Mouse (Mus musculus): ENCODE measurements around the gene Bpnt1. TPM values are rescaled to one million over a fixed set of nuclear protein-coding genes. Genes with fewer than 3 reads are reported as not detected.
A peak's percentile ranks its signal among the peaks of the same experiment; 100 is the strongest.

Gene Bpnt1
- polyA plus RNA-seq (2015; fragmentation: Nextera tagmentation; extraction: Ambion mirVana) = 25.1 and 31.6 TPM in 2 replicates

- Histone ChIP-seq H3K9me3 (replicated peaks) (no peaks in the 10 kb centered on the region), H3K4me1 (peaks cover 20% of the 10 kb centered on the region), H3K36me3 (peaks cover 2% of the 10 kb centered on the region; the same call in 1 of the 2 replicates), H3K9ac (peak within 1 kb of the TSS; percentile 65), H3K27ac (replicated peaks) (peak within 1 kb of the TSS; percentile 90), H3K4me2 (replicated peaks) (peak within 1 kb of the TSS; percentile 72), H3K4me3 (replicated peaks) (peak within 1 kb of the TSS; percentile 81), H3K27me3 (no peaks in the 10 kb centered on the region)
- ATAC-seq (ENCODE audit: insufficient number of reproducible peaks, low FRiP score, low TSS enrichment, low read depth) = peak; percentile 84
- WGBS = 0% methylated on average over 32 of the region's 32 CpGs
These were observed at the start of gene Bpnt1 for GRCm38 (mm10) chr1:185331983-185332430. Gene Bpnt1 (plus strand): TSS chr1:185332149.

GRCm38 (mm10) chr1:185282846-185283245 is 49.1 kb upstream of the Bpnt1 start:
- no peaks in the 10 kb centered on the region for H3K27me3 ChIP-seq
- peaks cover 83% of the 10 kb centered on the region for H3K36me3 ChIP-seq
- H3K27ac ChIP-seq (replicated peaks) = no peak overlapping the region
- H3K4me2 ChIP-seq (replicated peaks) = no peak overlapping the region
- WGBS = 90% methylated on average over 11 of the region's 11 CpGs
- H3K9me3 ChIP-seq (replicated peaks) = no peaks in the 10 kb centered on the region
- H3K4me1 ChIP-seq = peaks cover 9% of the 10 kb centered on the region; the same call in 1 of the 2 replicates
- ATAC-seq (ENCODE audit: insufficient number of reproducible peaks, low FRiP score, low TSS enrichment, low read depth) = no peak
- H3K4me3 ChIP-seq (replicated peaks) = no peak overlapping the region
- H3K9ac ChIP-seq = no peak overlapping the region

- no peak for ATAC-seq (ENCODE audit: insufficient number of reproducible peaks, low FRiP score, low TSS enrichment, low read depth)
- Histone ChIP-seq H3K9me3 (replicated peaks) (no peaks in the 10 kb centered on the region), H3K36me3 (peaks cover 82% of the 10 kb centered on the region), H3K4me1 (peaks cover 9% of the 10 kb centered on the region; the same call in 1 of the 2 replicates), H3K27me3 (no peaks in the 10 kb centered on the region), H3K9ac (no peak overlapping the region), H3K27ac (replicated peaks) (no peak overlapping the region), H3K4me3 (replicated peaks) (no peak overlapping the region), H3K4me2 (replicated peaks) (no peak overlapping the region)
- WGBS = 90% methylated on average over 15 of the region's 15 CpGs
These were observed 48.7 kb upstream of the Bpnt1 start for GRCm38 (mm10) chr1:185283247-185283646.

- H3K9ac ChIP-seq = no peak overlapping the region
- peak; percentile 41; the same call in 1 of the 2 replicates for ATAC-seq (ENCODE audit: insufficient number of reproducible peaks, low FRiP score, low TSS enrichment, low read depth)
- 0 out of 2 replicates have a peak overlapping the region, but pooled peaks have one; percentile 29 for H3K27ac ChIP-seq (replicated peaks)
- WGBS = 34% methylated on average over 4 of the region's 4 CpGs
- H3K4me1 ChIP-seq = peaks cover 12% of the 10 kb centered on the region; the same call in 1 of the 2 replicates
- H3K4me2 ChIP-seq (replicated peaks) = no peak overlapping the region
- peaks cover 68% of the 10 kb centered on the region for H3K36me3 ChIP-seq
- no peaks in the 10 kb centered on the region for H3K27me3 ChIP-seq
- H3K9me3 ChIP-seq (replicated peaks) = no peaks in the 10 kb centered on the region
- no peak overlapping the region for H3K4me3 ChIP-seq (replicated peaks)
These were observed 47.2 kb upstream of the Bpnt1 start for GRCm38 (mm10) chr1:185284740-185285139.

- Histone ChIP-seq H3K36me3 (peaks cover 64% of the 10 kb centered on the region), H3K27ac (replicated peaks) (0 out of 2 replicates have a peak overlapping the region, but pooled peaks have one; percentile 29), H3K4me2 (replicated peaks) (no peak overlapping the region), H3K9me3 (replicated peaks) (no peaks in the 10 kb centered on the region), H3K4me3 (replicated peaks) (no peak overlapping the region), H3K4me1 (peaks cover 12% of the 10 kb centered on the region; the same call in 1 of the 2 replicates), H3K9ac (no peak overlapping the region), H3K27me3 (no peaks in the 10 kb centered on the region)
- WGBS = 69% methylated on average over 4 of the region's 4 CpGs
- ATAC-seq (ENCODE audit: insufficient number of reproducible peaks, low FRiP score, low TSS enrichment, low read depth) = no peak
These were observed 46.8 kb upstream of the Bpnt1 start for GRCm38 (mm10) chr1:185285171-185285570.

GRCm38 (mm10) chr1:185287066-185287465 is 44.9 kb upstream of the Bpnt1 start:
- no peak for ATAC-seq (ENCODE audit: insufficient number of reproducible peaks, low FRiP score, low TSS enrichment, low read depth)
- Histone ChIP-seq H3K4me2 (replicated peaks) (no peak overlapping the region), H3K27ac (replicated peaks) (no peak overlapping the region), H3K4me1 (peaks cover 12% of the 10 kb centered on the region; the same call in 1 of the 2 replicates), H3K4me3 (replicated peaks) (no peak overlapping the region), H3K9ac (no peak overlapping the region), H3K9me3 (replicated peaks) (no peaks in the 10 kb centered on the region), H3K27me3 (no peaks in the 10 kb centered on the region), H3K36me3 (peaks cover 62% of the 10 kb centered on the region)
- 91% methylated on average over 20 of the region's 20 CpGs for WGBS

- Histone ChIP-seq H3K27me3 (no peaks in the 10 kb centered on the region), H3K4me2 (replicated peaks) (no peak overlapping the region), H3K9me3 (replicated peaks) (no peaks in the 10 kb centered on the region), H3K27ac (replicated peaks) (no peak overlapping the region), H3K4me3 (replicated peaks) (no peak overlapping the region), H3K4me1 (peaks cover 11% of the 10 kb centered on the region; the same call in 1 of the 2 replicates), H3K36me3 (peaks cover 65% of the 10 kb centered on the region), H3K9ac (no peak overlapping the region)
- WGBS = 74% methylated on average over 5 of the region's 5 CpGs
- no peak for ATAC-seq (ENCODE audit: insufficient number of reproducible peaks, low FRiP score, low TSS enrichment, low read depth)
These were observed 42.7 kb upstream of the Bpnt1 start for GRCm38 (mm10) chr1:185289231-185289630.

GRCm38 (mm10) chr1:185291336-185291735 is 40.6 kb upstream of the Bpnt1 start:
- 0 out of 2 replicates have a peak, but pooled peaks cover 3% of the 10 kb centered on the region for H3K4me1 ChIP-seq
- H3K27me3 ChIP-seq = no peaks in the 10 kb centered on the region
- H3K4me2 ChIP-seq (replicated peaks) = no peak overlapping the region
- no peak overlapping the region for H3K9ac ChIP-seq
- no peak overlapping the region for H3K27ac ChIP-seq (replicated peaks)
- WGBS = 82% methylated on average over 4 of the region's 4 CpGs
- no peak overlapping the region for H3K4me3 ChIP-seq (replicated peaks)
- ATAC-seq (ENCODE audit: insufficient number of reproducible peaks, low FRiP score, low TSS enrichment, low read depth) = no peak
- H3K9me3 ChIP-seq (replicated peaks) = no peaks in the 10 kb centered on the region
- peaks cover 69% of the 10 kb centered on the region for H3K36me3 ChIP-seq

- H3K27ac ChIP-seq (replicated peaks) = no peak overlapping the region
- H3K27me3 ChIP-seq = no peaks in the 10 kb centered on the region
- H3K9me3 ChIP-seq (replicated peaks) = no peaks in the 10 kb centered on the region
- no peak overlapping the region for H3K4me2 ChIP-seq (replicated peaks)
- ATAC-seq (ENCODE audit: insufficient number of reproducible peaks, low FRiP score, low TSS enrichment, low read depth) = no peak; the same call in 1 of the 2 replicates
- 89% methylated on average over 10 of the region's 10 CpGs for WGBS
- H3K36me3 ChIP-seq = peaks cover 71% of the 10 kb centered on the region
- 0 out of 2 replicates have a peak, but pooled peaks cover 3% of the 10 kb centered on the region for H3K4me1 ChIP-seq
- H3K9ac ChIP-seq = no peak overlapping the region
- no peak overlapping the region for H3K4me3 ChIP-seq (replicated peaks)
These were observed 39.1 kb upstream of the Bpnt1 start for GRCm38 (mm10) chr1:185292646-185293360.

- WGBS = 87% methylated on average over 7 of the region's 7 CpGs
- Histone ChIP-seq H3K4me1 (no peaks in the 10 kb centered on the region), H3K4me3 (replicated peaks) (no peak overlapping the region), H3K27me3 (no peaks in the 10 kb centered on the region), H3K4me2 (replicated peaks) (no peak overlapping the region), H3K9ac (no peak overlapping the region), H3K36me3 (peaks cover 70% of the 10 kb centered on the region), H3K27ac (replicated peaks) (no peak overlapping the region), H3K9me3 (replicated peaks) (no peaks in the 10 kb centered on the region)
- no peak for ATAC-seq (ENCODE audit: insufficient number of reproducible peaks, low FRiP score, low TSS enrichment, low read depth)
These were observed 35.1 kb upstream of the Bpnt1 start for GRCm38 (mm10) chr1:185296850-185297249.

- Histone ChIP-seq H3K4me3 (replicated peaks) (no peak overlapping the region), H3K4me2 (replicated peaks) (no peak overlapping the region), H3K36me3 (peaks cover 68% of the 10 kb centered on the region), H3K9ac (no peak overlapping the region), H3K4me1 (no peaks in the 10 kb centered on the region), H3K27ac (replicated peaks) (no peak overlapping the region), H3K27me3 (no peaks in the 10 kb centered on the region), H3K9me3 (replicated peaks) (no peaks in the 10 kb centered on the region)
- no peak for ATAC-seq (ENCODE audit: insufficient number of reproducible peaks, low FRiP score, low TSS enrichment, low read depth)
- WGBS = 90% methylated on average over 8 of the region's 8 CpGs
These were observed 33.5 kb upstream of the Bpnt1 start for GRCm38 (mm10) chr1:185298496-185298895.

Data from embryonic facial prominence, embryonic 15.5 days (tissue).